Comparison of ENCODE assay signal across 11 mouse cellular contexts in the genomic region with DNA sequence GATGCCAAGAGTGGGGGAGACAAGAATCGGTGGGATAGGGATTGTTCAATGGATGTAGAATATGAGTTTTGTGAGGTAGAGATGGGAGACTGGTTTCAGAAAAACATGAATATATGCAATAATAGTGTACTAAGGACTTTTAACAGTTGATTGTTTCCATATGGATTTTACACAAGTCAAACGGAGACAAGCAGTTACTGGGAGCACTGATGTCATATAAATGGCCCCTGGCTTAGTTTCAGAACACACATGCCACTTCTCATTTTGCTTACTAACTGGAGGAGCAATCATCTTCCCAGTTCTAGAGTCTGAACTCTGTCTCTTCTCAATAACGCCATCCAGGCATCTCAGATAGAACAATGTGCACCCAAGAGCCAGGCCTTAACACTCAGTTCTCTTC.
"Had no signal": no experiment of that assay in that cellular context is flagged by ENCODE, and none has a peak within 500 bp of the region (broad histone marks: within the 10 kb centered on the region; RNA-seq: fewer than 3 reads in every experiment).

No protein-coding gene starts in this region.

- H3K4me3 ChIP-seq: liver, embryonic 15.5 days; midbrain, embryonic 13.5 days had no signal

- H3K36me3 ChIP-seq: liver, embryonic 15.5 days; midbrain, embryonic 13.5 days had no signal

- H3K9me3 ChIP-seq: liver, embryonic 15.5 days; midbrain, embryonic 13.5 days had no signal

- H3K4me1 ChIP-seq: liver, embryonic 15.5 days; midbrain, embryonic 13.5 days had no signal

- H3K4me2 ChIP-seq: liver, embryonic 11.5 days; liver, embryonic 15.5 days; midbrain, embryonic 13.5 days had no signal

- H3K9ac ChIP-seq: liver, embryonic 15.5 days; midbrain, embryonic 13.5 days had no signal

- H3K27me3 ChIP-seq: liver, embryonic 15.5 days; midbrain, embryonic 13.5 days had no signal

- DNase-seq: kidney, postnatal 14 days; left cerebral cortex, postnatal 4 days; lung, adult 2 months; right cerebral cortex, adult 18-20 months; thymus, adult 18-20 months; thymus, postnatal 14 days had no signal

- ATAC-seq: intestine, postnatal 0 days; midbrain, embryonic 13.5 days had no signal

- H3K27ac ChIP-seq: liver, embryonic 15.5 days; midbrain, embryonic 13.5 days; stomach, postnatal 0 days had no signal
